ENCODE assay signal across 9 mouse cellular contexts in genomic region chr11:119339637-119340036, GRCm38 (mm10). TPM values are rescaled to one million over a fixed set of nuclear protein-coding genes. Genes with fewer than 3 reads are reported as not detected.
A peak's percentile ranks its signal among the peaks of the same experiment; 100 is the strongest.
DNase-seq lines count a peak whose midpoint lies in the region; ATAC-seq and TF ChIP-seq lines count a peak whose summit lies in the region.
"Had no signal": no experiment of that assay in that cellular context is flagged by ENCODE, and none has a peak within 500 bp of the region (broad histone marks: within the 10 kb centered on the region; RNA-seq: fewer than 3 reads in every experiment).

No protein-coding gene starts in this region.

- H3K27me3 ChIP-seq in midbrain, embryonic 14.5 days (ENCODE audit: control insufficient read depth, insufficient read depth, low read length) = no peaks in the 10 kb centered on the region
- H3K27me3 ChIP-seq in midbrain, embryonic 15.5 days (replicated peaks) = no peaks in the 10 kb centered on the region
- no peaks in the 10 kb centered on the region for H3K27me3 ChIP-seq in hindbrain, embryonic 15.5 days
- H3K27me3 ChIP-seq: heart, embryonic 13.5 days had no signal

- no peak overlapping the region for H3K4me3 ChIP-seq in midbrain, embryonic 14.5 days (replicated peaks; ENCODE audit: low read depth, low read length)
- no peak overlapping the region for H3K4me3 ChIP-seq in midbrain, embryonic 15.5 days
- no peak overlapping the region for H3K4me3 ChIP-seq in bone marrow macrophage, adult 2 months (ENCODE audit: insufficient read depth, low read length)
- H3K4me3 ChIP-seq in embryonic fibroblast, embryonic 13.5 days (ENCODE audit: insufficient read depth, low read length) = no peak overlapping the region
- no peak overlapping the region for H3K4me3 ChIP-seq in hindbrain, embryonic 15.5 days
- H3K4me3 ChIP-seq in left cerebral cortex, adult 2 months = no peak overlapping the region
- H3K4me3 ChIP-seq: heart, embryonic 13.5 days had no signal

- ATAC-seq in midbrain, embryonic 14.5 days (ENCODE audit: low FRiP score, low TSS enrichment) = no peak
- no peak for ATAC-seq in midbrain, embryonic 15.5 days (replicated peaks)
- peak; percentile 45; the same call in 1 of the 2 replicates for ATAC-seq in hindbrain, embryonic 15.5 days (ENCODE audit: low FRiP score, low read depth)
- peak; percentile 85 for ATAC-seq in monocyte, adult 5-6 weeks (replicated peaks; ENCODE audit: insufficient number of reproducible peaks, low FRiP score, low TSS enrichment, poor library complexity, severe bottlenecking)

- H3K27ac ChIP-seq in midbrain, embryonic 14.5 days (replicated peaks; ENCODE audit: low read depth, low read length) = no peak overlapping the region
- H3K27ac ChIP-seq in midbrain, embryonic 15.5 days = no peak overlapping the region
- no peak overlapping the region for H3K27ac ChIP-seq in bone marrow macrophage, adult 2 months (ENCODE audit: insufficient read depth, low read depth, low read length)
- H3K27ac ChIP-seq in embryonic fibroblast, embryonic 13.5 days (ENCODE audit: insufficient read depth, low read length) = no peak overlapping the region
- H3K27ac ChIP-seq in hindbrain, embryonic 15.5 days (replicated peaks) = no peak overlapping the region
- H3K27ac ChIP-seq in left cerebral cortex, adult 2 months = no peak overlapping the region

- DNase-seq in midbrain, embryonic 14.5 days = peak; percentile 95
- DNase-seq in left cerebral cortex, adult 2 months (ENCODE audit: extremely low spot score in 1 of 2, low spot score in 2 of 2) = peak; percentile 61 to 65
- peak; percentile 40 to 51 for DNase-seq in thymus, adult 18-20 months

- H3K36me3 ChIP-seq in midbrain, embryonic 14.5 days (ENCODE audit: control insufficient read depth, insufficient read depth, low read length) = no peaks in the 10 kb centered on the region
- H3K36me3 ChIP-seq in midbrain, embryonic 15.5 days (replicated peaks) = no peaks in the 10 kb centered on the region
- no peaks in the 10 kb centered on the region for H3K36me3 ChIP-seq in hindbrain, embryonic 15.5 days
- H3K36me3 ChIP-seq: heart, embryonic 13.5 days had no signal

- H3K9ac ChIP-seq in midbrain, embryonic 14.5 days (replicated peaks; ENCODE audit: low read length) = no peak overlapping the region
- H3K9ac ChIP-seq in midbrain, embryonic 15.5 days = no peak overlapping the region
- H3K9ac ChIP-seq in hindbrain, embryonic 15.5 days = no peak overlapping the region

- TF ChIP-seq POLR2A in bone marrow macrophage, adult 2 months (IDR thresholded peaks at IDR 0.05; ENCODE audit: borderline replicate concordance, low read depth, low read length) = no peak
- TF ChIP-seq POLR2A in embryonic fibroblast, embryonic 13.5 days (IDR thresholded peaks at IDR 0.05; ENCODE audit: low read depth, low read length) = no peak

- H3K9me3 ChIP-seq in midbrain, embryonic 14.5 days (ENCODE audit: control insufficient read depth, low read length) = no peaks in the 10 kb centered on the region
- no peaks in the 10 kb centered on the region for H3K9me3 ChIP-seq in midbrain, embryonic 15.5 days
- no peaks in the 10 kb centered on the region for H3K9me3 ChIP-seq in hindbrain, embryonic 15.5 days
- H3K9me3 ChIP-seq: heart, embryonic 13.5 days had no signal

- H3K4me2 ChIP-seq in midbrain, embryonic 14.5 days (ENCODE audit: low read length) = no peak overlapping the region
- H3K4me2 ChIP-seq in midbrain, embryonic 15.5 days = no peak overlapping the region
- no peak overlapping the region for H3K4me2 ChIP-seq in hindbrain, embryonic 15.5 days
- H3K4me2 ChIP-seq: heart, embryonic 13.5 days had no signal

- TF ChIP-seq CTCF in bone marrow macrophage, adult 2 months (IDR thresholded peaks at IDR 0.05; ENCODE audit: low read depth, low read length) = peak; percentile 20; the same call in 1 of the 2 replicates
- peak; percentile 30; the same call in 1 of the 2 replicates for TF ChIP-seq CTCF in embryonic fibroblast, embryonic 13.5 days (IDR thresholded peaks at IDR 0.05; ENCODE audit: borderline replicate concordance, insufficient read depth, low read length)
- peak; percentile 78 for TF ChIP-seq CTCF in left cerebral cortex, adult 2 months (IDR thresholded peaks at IDR 0.05)

- no peaks in the 10 kb centered on the region for H3K4me1 ChIP-seq in midbrain, embryonic 14.5 days (ENCODE audit: control insufficient read depth, insufficient read depth, low read length)
- no peaks in the 10 kb centered on the region for H3K4me1 ChIP-seq in midbrain, embryonic 15.5 days
- H3K4me1 ChIP-seq in bone marrow macrophage, adult 2 months (ENCODE audit: control insufficient read depth, insufficient read depth, low read length) = peaks cover 4% of the 10 kb centered on the region
- peaks cover 4% of the 10 kb centered on the region; the same call in 1 of the 2 replicates for H3K4me1 ChIP-seq in embryonic fibroblast, embryonic 13.5 days (ENCODE audit: control insufficient read depth, insufficient read depth, low read length)
- no peaks in the 10 kb centered on the region for H3K4me1 ChIP-seq in hindbrain, embryonic 15.5 days (replicated peaks)

- 12% methylated on average over 5 of the region's 5 CpGs for WGBS in midbrain, embryonic 14.5 days
- 8% methylated on average over 5 of the region's 5 CpGs for WGBS in midbrain, embryonic 15.5 days
- WGBS in hindbrain, embryonic 15.5 days = 7% methylated on average over 5 of the region's 5 CpGs

- intact Hi-C loops in left cerebral cortex, adult 2 months (cut with DNase I) = no loop called here

RNA-seq across cellular contexts. Expression of gene Sgsh, which starts 15.7 kb away (rescaled TPM):
- 5.3 and 6.1 TPM in 2 replicates for polyA plus RNA-seq in midbrain, embryonic 14.5 days (2014; fragmentation: Nextera tagmentation; extraction: Ambion mirVana)
- 5.2 and 6.6 TPM in 2 replicates for polyA plus RNA-seq in midbrain, embryonic 15.5 days (2015; fragmentation: Nextera tagmentation; extraction: Ambion mirVana)
- 39.6 and 41.9 TPM in 2 replicates for polyA plus RNA-seq in bone marrow macrophage, adult 2 months (2012; ENCODE audit: insufficient read depth, insufficient read length, missing spikeins)
- polyA plus RNA-seq in embryonic fibroblast, embryonic 13.5 days (2011; ENCODE audit: insufficient read length, low read depth, missing spikeins) = 16.1 and 17.3 TPM in 2 replicates
- polyA plus RNA-seq in hindbrain, embryonic 15.5 days (2015; fragmentation: Nextera tagmentation; extraction: Ambion mirVana) = 4.4 and 5.3 TPM in 2 replicates
- 1 to 10 TPM; 4.6 to 5.0 TPM for total RNA-seq in left cerebral cortex, adult 2 months (2021)
- total RNA-seq in monocyte, adult 5-6 weeks (2017) = 15.0 to 19.4 TPM (median 17.0 TPM) in 3 replicates

RNA-seq across cellular contexts. Expression of gene Slc26a11, which starts 15.7 kb away (rescaled TPM):
- polyA plus RNA-seq in midbrain, embryonic 14.5 days (2014; fragmentation: Nextera tagmentation; extraction: Ambion mirVana) = 3.9 and 5.0 TPM in 2 replicates
- 6.9 and 7.4 TPM in 2 replicates for polyA plus RNA-seq in midbrain, embryonic 15.5 days (2015; fragmentation: Nextera tagmentation; extraction: Ambion mirVana)
- 50.6 and 63.4 TPM in 2 replicates for polyA plus RNA-seq in bone marrow macrophage, adult 2 months (2012; ENCODE audit: insufficient read depth, insufficient read length, missing spikeins)
- polyA plus RNA-seq in embryonic fibroblast, embryonic 13.5 days (2011; ENCODE audit: insufficient read length, low read depth, missing spikeins) = 9.0 and 10.8 TPM in 2 replicates
- polyA plus RNA-seq in hindbrain, embryonic 15.5 days (2015; fragmentation: Nextera tagmentation; extraction: Ambion mirVana) = 5.9 and 7.6 TPM in 2 replicates
- 1 to 10 TPM; 3.9 TPM for total RNA-seq in left cerebral cortex, adult 2 months (2021)
- 8.4 to 16.4 TPM (median 13.5 TPM) in 3 replicates for total RNA-seq in monocyte, adult 5-6 weeks (2017)

RNA-seq across cellular contexts. Expression of gene Card14, which starts 32.1 kb away (rescaled TPM):
- 0.11 and 0.16 TPM in 2 replicates for polyA plus RNA-seq in midbrain, embryonic 14.5 days (2014; fragmentation: Nextera tagmentation; extraction: Ambion mirVana)
- polyA plus RNA-seq in midbrain, embryonic 15.5 days (2015; fragmentation: Nextera tagmentation; extraction: Ambion mirVana) = 0.34 and 0.37 TPM in 2 replicates
- polyA plus RNA-seq in bone marrow macrophage, adult 2 months (2012; ENCODE audit: insufficient read depth, insufficient read length, missing spikeins) = not detected in 2 replicates
- not detected in 2 replicates for polyA plus RNA-seq in embryonic fibroblast, embryonic 13.5 days (2011; ENCODE audit: insufficient read length, low read depth, missing spikeins)
- polyA plus RNA-seq in hindbrain, embryonic 15.5 days (2015; fragmentation: Nextera tagmentation; extraction: Ambion mirVana) = 0.36 and 0.58 TPM in 2 replicates
- under 1 TPM; 0.19 to 0.27 TPM for total RNA-seq in left cerebral cortex, adult 2 months (2021)
- total RNA-seq in monocyte, adult 5-6 weeks (2017) = 0.19 TPM in 1 of 3 replicates, not detected in the others

RNA-seq across cellular contexts. Expression of gene Eif4a3, which starts 39.7 kb away (rescaled TPM):
- 257 and 264 TPM in 2 replicates for polyA plus RNA-seq in midbrain, embryonic 14.5 days (2014; fragmentation: Nextera tagmentation; extraction: Ambion mirVana)
- 261 and 266 TPM in 2 replicates for polyA plus RNA-seq in midbrain, embryonic 15.5 days (2015; fragmentation: Nextera tagmentation; extraction: Ambion mirVana)
- 105 and 120 TPM in 2 replicates for polyA plus RNA-seq in bone marrow macrophage, adult 2 months (2012; ENCODE audit: insufficient read depth, insufficient read length, missing spikeins)
- 144 and 153 TPM in 2 replicates for polyA plus RNA-seq in embryonic fibroblast, embryonic 13.5 days (2011; ENCODE audit: insufficient read length, low read depth, missing spikeins)
- polyA plus RNA-seq in hindbrain, embryonic 15.5 days (2015; fragmentation: Nextera tagmentation; extraction: Ambion mirVana) = 242 and 250 TPM in 2 replicates
- total RNA-seq in left cerebral cortex, adult 2 months (2021) = 10 to 100 TPM; 68.7 to 78.6 TPM
- total RNA-seq in monocyte, adult 5-6 weeks (2017) = 130 to 164 TPM (median 159 TPM) in 3 replicates

RNA-seq across cellular contexts. Expression of gene Rnf213, which starts 53.3 kb away (rescaled TPM):
- polyA plus RNA-seq in midbrain, embryonic 14.5 days (2014; fragmentation: Nextera tagmentation; extraction: Ambion mirVana) = 0.72 and 3.2 TPM in 2 replicates
- 1.4 and 1.6 TPM in 2 replicates for polyA plus RNA-seq in midbrain, embryonic 15.5 days (2015; fragmentation: Nextera tagmentation; extraction: Ambion mirVana)
- polyA plus RNA-seq in bone marrow macrophage, adult 2 months (2012; ENCODE audit: insufficient read depth, insufficient read length, missing spikeins) = 181 and 187 TPM in 2 replicates
- polyA plus RNA-seq in embryonic fibroblast, embryonic 13.5 days (2011; ENCODE audit: insufficient read length, low read depth, missing spikeins) = 48.6 and 61.2 TPM in 2 replicates
- 0.99 and 1.5 TPM in 2 replicates for polyA plus RNA-seq in hindbrain, embryonic 15.5 days (2015; fragmentation: Nextera tagmentation; extraction: Ambion mirVana)
- total RNA-seq in left cerebral cortex, adult 2 months (2021) = 1 to 10 TPM; 3.4 to 3.9 TPM
- total RNA-seq in monocyte, adult 5-6 weeks (2017) = 58.5 to 104 TPM (median 67.5 TPM) in 3 replicates

Comparison
In these comparisons a context has a peak if more than half of its experiments do, and no peak if none do; other contexts are left out.
1. ATAC-seq: peak in hindbrain, embryonic 15.5 days (single experiment) and monocyte, adult 5-6 weeks (single experiment); none in midbrain, embryonic 14.5 days (single experiment) and midbrain, embryonic 15.5 days (single experiment).
2. CTCF ChIP-seq: peak in every context shown above with its lines; median percentile 78 in left cerebral cortex, adult 2 months; 30 in embryonic fibroblast, embryonic 13.5 days; 20 in bone marrow macrophage, adult 2 months.
3. Peak in every context shown above with its lines, with median percentiles within 50 percentile points of each other: DNase-seq.